Mouse (Mus musculus): Measurements from ENCODE around the gene Vps37b.
"Not testable (repeated sequence)": the region's sequence is repeated elsewhere in the genome, so short reads cannot be mapped to it uniquely, and the experiment has no call there.

Gene Vps37b

DNA sequence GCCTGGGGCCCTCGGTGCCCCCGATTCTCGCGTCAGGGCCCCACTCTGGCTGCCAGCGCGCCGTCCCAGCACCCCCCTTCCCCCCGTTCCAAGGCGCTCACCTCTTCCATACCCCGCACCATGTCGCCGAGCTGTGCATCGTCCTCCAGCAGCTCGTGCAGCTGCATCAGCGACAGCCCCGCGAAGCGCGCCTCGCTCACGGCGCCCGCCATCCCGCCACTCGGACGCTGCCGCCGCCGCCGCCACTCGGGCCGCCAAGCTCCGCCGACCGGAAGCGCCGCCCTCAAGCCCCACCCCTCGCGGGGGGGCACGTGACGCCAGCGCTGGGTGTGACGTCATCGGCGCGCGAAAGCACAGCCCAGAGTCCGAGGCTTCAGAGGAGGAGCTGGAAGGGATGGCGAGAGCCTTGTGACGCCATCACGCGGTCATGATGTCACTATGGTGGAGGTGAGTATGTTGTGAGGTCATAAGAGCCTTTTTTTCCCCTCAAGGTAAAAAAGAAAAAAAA is at the start of gene Vps37b:
Vps37b (minus strand) TSS at position 270 of the 508 bp plus-strand sequence.
- peak; percentile 87 for DNase-seq

DNA sequence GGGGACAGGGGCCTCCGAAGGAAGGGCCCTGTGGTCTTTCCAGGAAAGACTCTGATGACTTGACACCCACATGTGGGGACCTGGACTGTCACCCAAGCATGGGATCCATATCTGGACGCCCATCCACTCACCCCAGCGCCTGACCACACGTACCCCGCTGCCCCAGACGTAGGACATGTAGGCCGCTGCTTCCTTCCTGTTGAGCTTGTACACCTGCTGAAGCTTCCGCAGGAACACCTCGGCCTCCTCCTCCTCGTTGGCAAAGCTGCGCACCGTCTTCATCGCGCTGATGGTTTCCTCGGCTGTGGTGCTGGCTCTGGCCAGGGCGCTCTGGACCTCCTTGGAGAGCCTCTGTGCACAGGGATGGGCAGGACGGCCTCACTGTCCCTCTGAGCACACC is 47.8 kb upstream of the Vps37b start:
- DNase-seq = no peak

DNA sequence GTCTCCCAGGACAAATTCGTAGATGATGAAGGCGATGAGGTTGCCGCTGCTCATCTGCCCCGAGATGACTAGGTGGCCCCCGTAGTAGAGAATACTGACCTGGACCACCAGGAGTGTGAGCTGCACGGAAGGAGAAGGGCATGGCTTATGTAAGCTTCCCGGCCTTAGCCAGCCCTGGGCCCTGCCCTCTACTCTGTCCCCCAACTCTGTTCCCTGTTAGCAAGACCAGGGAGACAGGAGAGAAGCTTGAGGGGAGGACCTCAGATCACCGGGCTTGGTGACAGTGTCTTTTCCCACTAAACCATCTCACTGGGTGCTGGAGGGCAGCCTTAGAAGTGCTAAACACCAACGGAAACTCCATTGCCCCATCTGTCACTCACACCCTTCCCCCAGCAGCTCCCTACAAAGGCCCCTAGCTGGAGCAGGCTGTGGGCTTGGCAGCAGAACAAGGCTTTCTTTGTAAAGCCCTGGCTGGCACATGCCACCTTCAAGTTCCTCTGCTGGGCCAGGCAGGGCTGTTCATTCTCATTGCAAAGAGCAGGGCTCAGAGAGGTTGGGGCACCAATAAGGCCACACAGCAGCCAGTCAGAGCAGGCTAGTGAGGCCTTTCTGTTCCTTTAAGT is 46.8 kb upstream of the Vps37b start:
- DNase-seq = no peak

DNA sequence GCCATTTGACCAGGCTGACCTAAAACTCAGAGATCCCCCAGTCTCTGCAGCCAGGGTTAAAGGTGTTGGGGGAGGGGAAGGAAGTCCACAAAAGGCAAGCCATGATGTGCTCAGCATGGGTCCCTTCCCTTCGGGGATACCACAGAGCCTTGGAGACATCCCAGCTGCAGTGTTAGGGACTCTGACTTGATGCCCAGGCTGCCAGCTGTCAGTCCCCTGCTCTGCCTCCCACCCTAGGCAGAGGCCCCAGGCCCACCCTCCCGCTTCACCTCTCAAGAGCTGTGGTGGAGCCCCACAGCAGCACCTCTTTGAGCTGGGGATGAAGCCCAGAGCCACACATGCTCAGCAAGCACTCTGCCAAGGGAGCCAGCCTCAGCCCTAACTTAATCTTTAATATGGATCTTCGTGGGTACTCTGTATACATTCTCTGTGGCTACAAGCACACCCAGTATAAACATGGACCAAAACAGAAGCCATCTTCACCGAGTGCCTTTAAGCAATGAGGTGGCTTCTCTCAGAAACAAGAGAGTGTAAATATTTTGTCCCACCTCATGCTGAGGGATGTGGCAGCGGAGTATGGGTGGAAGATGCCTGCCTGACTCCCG is 45.9 kb upstream of the Vps37b start:
- no peak for DNase-seq

DNA sequence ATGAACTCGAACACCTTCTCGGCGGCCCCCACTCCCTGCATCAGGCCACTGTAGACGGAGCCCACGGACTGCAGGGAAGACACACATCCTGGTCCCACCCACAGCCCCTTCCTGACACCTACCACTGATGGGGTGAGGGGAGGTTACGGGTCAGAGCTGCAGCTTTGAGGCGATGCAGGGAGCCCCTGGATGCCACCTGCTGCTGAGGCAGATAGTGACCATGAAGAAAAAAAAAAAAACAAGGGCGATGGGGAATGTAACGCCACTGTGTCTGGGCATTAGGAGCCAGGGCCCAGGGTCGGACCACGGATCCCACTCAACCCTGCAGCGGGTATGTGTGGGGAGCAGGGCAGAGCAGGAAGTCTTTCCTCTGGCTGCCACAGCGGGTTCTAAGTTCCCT is 45.2 kb upstream of the Vps37b start:
- no peak for DNase-seq

DNA sequence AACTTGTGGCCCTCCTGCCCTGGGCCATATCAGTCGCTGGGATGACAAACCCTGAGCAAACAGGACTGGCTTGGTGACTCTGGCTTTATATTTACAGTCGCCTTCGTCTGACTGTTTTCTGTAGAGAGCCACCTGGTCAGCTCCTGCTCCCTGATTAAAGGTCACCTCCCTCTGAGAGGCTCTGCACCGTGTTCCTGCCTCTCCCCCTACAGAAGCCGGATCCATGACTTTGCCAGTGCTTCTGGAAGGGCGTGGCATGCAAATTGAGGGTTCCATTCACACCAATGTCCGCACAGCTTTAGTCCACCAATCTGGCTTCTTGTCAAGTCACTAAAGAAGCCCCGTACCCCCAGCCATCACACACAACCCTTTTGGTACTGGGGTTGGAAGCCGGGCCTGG is 44.5 kb upstream of the Vps37b start:
- DNase-seq = no peak

DNA sequence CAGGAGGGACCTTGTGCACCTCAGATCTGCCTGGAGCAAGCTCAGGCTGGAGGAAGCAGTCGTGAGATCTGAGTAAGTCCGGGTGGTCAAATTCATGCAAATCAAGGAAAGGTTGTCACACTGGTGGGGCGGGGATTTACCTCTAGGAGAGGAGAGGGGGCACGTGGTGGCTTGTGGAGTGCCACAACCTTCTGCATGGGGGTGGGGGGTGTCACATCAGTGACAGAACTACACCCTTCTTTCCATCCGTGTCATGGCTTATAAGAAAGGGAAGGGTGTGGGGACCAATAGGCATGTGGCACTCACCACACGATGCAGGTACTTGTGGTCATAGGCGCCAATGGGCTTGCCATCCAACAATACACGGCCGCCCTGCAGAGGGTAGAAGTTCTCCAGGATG is 43.6 kb upstream of the Vps37b start:
- no peak for DNase-seq

DNA sequence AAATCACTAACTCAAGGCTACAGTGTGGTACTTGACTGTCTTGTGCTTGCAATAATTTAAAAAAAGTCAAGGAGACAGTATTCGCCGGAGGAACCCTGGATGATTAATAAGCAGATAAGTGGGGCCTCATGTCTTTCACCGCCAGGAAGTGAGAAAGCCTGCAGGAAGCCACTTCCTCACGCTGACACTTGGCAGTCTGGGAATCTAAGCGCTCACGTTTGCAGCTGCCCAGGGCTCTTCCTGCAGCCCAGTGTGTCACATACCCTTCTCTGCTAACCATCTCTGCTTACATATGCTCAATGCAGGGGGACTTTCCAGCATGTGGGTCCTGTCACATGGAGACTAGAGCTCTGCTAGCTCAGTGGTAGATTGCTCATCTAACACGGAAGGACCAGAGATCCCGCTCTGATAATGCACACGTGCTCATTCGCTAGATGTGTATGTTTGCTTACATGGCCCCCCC is 42.8 kb upstream of the Vps37b start:
- no peak for DNase-seq

DNA sequence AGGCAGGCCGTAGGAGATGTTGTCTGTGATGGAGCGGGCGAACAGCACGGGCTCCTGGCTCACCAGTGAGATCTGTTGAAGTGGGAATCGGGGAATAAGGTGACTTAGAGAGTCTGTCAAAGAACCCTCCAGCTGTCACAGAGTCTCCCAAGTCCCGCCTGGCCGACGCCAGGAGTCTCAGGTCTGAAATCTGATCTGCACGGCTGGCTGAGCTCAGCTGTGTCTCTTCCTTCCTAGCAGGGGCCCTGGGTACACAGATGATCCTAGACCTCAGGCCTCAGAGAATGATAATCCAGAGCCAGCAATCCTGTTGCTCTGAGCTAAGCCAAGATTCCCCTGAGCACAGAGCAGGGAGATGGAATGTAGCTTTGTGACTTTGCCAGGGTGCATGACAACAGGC is 41.6 kb upstream of the Vps37b start:
- DNase-seq = no peak

DNA sequence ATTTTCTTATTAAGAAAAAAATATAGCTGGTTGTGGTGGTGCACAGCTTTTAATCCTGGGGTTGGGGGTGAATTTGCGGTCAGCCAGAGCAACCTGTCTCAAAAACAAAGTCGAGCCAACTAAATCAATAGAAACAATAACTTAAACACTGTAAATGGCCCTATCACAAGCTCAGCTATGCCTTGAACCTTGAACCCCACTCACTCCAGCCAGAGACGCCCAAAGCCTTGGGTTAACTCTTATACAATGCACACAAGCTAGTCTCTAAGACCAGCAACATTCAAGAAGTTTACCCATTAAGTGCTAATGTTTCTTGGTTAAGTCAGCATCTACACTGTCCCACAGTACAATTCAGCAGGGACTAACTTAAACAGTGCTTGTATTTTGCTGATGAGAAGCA is 37.6 kb upstream of the Vps37b start:
- no peak for DNase-seq

DNA sequence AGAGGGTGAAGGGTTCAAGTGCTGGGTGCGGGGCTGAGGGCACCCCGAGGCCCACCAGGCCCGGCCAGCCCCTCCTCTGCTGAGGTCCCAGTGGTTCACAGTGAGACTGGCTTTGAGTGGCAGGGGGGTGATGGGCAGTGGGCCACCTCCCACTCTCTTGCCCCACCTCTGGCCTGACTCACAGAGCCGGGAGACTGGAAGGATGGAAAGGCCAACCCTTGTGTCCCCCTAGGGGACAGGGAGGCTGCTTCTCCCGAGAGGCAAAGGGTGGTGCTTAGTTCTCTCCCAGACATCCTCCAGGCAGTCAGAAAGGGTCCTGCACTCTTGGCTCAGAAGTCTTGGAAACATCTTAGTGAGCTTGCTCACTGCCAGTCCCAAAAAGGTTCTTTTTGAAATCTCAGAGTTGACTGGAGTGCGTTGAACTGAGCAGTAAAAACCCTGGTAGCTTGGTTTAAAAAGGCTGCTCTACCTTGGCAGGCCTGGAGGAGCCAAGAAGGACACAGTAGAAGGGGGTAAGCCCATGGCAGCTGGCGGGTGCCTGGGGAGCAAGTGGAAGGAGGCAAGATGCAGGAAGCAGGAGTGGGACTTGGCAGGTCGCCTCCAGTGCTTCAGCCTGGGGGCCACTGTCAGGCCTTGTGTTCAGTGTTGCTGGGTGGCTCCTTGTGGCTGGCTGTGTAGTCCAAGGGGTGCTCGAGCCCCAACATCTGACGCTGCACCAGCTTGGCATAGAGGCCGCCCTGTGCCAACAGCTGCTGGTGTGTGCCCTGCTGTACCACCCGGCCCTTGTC is 30.2 kb upstream of the Vps37b start:
- no peak for DNase-seq

DNA sequence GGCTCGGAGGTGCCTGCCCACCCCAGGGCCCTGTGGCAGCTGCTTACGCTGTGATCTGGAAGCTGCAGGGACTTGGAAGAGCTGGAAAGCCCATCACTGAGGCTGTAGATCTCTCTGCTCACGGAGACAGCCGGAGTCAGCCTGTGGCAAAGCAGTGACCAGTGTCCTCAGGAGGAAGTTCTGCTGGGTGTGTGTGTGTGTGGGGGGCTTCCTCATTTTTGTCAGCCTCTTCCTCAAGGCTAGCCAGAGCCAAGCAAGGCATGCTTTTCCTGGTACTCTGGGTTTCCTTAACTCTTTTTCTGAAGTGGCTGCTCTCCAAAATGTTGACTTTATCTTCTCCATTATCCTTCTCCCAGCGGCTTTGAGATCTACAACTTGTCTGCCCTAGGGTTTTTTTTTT is 27.6 kb upstream of the Vps37b start:
- DNase-seq = no peak

DNA sequence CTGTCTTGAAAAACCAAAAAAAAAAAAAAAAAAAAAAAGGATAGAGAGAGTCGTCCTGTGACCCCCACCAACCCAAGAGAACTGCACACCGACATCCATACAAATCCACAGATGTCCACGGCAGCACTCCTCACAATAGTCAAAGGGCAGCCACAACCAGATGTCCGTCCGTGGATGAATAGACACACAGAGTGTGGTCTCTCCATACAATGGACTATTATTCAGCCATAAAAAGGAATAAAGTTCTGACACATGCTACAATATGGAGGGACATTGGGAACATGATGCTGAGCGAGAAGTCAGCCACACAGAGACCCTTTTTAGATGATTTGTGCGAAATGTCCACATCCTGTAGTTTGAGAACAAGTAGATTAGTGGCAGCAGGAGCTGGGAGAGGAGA is 26.7 kb upstream of the Vps37b start:
- DNase-seq = no peak

DNA sequence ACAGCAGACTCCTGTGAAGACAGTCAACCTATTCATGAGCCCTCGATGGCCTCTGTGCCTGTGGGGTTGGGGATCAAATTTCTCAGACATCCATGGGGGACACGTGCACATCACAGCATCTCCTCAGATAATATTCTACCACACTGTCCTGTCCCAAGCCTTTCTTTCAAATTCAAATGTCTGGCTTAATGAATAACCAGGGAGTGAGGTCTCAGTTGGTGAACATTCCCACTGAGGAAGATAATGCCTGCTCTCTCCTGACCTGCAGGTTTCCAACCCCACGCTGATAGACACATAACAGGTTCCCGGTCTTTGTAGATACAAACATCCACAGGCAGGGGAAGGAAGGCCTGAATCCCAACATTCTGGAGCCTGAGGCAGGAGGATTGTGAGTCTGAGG is 24.9 kb upstream of the Vps37b start:
- DNase-seq = no peak

DNA sequence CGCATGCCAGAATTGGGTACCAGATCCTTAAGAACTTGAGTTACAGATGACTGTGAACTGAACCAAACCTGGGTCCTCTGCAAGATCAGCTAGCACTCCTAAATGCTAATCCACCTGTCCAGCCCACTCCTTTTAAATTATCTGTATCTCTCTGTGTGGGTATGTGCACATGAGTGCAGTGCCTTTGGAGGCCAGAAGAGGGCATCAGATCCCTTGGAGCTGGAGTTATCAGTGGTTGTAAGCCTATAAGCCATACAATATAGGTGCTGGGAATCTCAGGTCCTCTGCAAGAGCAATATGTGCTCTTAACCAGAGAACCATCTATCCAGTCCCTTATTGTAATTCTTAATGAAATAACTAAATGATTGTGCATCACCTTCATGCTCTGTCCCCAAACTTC is 24.1 kb upstream of the Vps37b start:
- no peak for DNase-seq

DNA sequence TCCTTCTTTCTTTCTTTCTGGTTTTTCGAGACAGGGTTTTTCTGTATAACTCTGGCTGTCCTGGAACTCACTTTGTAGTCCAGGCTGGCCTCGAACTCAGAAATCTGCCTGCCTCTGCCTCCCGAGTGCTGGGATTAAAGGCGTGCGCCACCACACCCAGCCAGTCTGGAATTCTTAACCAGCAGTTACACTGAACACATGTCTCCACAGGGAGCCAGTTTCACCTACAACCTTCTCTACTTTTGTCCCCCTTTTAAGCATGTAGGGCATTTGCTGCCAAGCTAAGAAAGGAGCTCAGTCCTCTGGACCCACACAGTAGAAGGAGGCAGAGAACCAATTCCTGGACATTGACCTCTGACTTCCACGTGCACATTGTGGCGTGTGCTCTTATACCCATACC is 20.6 kb upstream of the Vps37b start:
- DNase-seq = not testable (repeated sequence)

DNA sequence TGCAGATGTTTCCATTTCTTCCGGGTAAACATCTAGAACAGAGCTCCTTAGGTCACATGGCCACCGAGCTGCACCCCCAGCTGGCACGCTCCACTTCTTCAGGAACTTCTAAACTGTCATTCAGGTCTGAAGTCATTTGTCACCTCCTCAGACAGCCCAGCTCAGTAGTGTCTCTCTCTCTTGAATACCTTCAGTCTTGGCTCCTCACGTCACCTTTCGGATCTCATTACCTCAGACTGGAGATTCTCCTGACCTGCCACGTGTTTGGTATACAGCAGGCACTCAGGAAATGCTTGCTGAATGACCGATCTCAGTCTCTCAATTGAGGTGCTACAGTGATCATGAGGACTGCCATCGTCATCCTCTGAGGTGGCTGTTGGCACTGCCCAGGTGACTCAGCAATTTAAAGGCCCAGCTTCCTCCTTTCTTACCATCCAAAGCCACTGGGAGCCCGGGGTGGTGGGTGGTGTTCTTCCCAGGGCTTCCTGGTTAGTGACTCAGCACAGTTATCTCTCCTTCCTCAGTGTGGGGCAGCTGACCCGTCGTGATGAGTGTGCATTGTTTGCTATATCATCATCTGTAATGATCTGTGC is 19.9 kb upstream of the Vps37b start:
- DNase-seq = no peak

DNA sequence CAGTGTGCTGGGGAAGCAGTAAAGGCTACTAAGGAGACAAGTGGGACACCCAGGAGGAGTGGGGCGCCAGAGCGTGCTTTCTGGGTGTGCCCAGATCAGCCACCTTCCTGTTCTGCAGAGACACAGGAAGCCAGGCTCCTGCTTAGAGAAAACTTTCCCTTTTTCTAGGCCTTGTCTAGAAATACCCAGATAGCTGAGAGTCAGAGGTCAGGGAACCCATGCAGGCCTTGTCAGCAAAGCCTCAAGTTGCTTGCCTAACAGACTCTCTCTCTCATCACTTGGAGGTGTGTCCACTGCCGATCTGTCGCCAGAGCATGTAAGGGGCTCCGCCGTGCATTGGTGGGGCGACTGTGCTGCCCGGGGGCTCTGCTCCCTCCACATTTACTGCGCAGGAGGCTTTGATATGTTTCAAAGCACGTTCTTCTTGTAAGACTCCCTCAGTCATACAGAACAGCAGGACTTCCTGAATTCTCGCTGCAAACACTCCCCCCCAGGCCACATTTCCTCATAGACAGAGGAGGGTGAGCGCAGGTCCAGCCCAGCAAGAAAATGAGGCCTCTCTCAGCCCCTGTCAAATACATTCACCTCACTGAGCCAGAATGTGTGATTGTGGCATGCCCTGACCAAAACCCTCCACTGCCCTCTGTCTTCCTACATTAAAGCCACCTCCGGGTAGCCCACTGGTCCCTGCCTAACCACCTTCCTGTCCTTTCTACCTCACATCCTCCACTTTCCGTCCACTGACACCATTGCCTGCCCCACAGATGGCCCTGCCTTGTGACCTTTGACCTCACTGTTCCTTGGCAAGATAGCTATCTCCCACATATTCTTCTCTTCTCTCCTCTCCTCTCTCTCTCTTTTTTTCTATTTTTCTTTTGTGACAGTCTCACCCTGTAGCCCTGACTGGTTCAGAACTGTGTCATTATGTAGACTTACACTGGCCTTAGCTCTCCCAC is 18.3 kb upstream of the Vps37b start:
- DNase-seq = no peak

DNA sequence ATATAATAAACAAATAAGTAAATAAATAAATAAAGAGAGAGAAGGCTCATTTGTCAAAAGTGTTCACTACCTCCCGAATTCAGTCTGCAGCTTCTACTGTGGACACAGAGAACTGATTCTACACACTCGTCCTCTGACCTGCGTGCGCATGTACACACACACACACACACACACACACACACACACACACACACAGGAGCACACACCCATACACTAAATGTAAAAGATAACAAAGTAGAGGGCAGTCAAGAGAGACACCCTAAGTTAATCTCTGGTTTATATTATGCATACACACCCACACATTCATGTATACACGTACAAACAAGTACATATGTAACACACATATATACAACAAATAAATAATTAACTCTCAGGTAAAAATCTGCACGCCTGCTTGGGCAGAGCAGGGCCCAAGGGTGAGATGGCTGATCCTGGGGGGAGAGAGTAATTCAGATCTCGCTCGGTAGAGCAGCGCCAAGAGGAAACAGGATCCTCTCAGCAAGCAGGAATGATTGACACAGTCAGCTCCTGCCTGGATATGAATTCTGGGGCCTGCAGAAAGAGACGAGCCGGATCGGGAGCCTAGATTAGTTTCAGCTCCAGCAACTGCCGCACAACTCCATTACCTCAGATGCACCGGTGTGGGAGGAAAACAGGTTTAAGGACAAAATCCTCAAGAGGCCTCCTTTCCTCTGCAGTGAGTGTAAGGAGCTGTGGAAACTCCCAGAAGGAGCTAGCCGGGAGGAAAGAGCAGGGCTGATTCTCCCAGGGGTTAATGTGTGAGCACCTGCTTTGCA is 17.4 kb upstream of the Vps37b start:
- DNase-seq = no peak

DNA sequence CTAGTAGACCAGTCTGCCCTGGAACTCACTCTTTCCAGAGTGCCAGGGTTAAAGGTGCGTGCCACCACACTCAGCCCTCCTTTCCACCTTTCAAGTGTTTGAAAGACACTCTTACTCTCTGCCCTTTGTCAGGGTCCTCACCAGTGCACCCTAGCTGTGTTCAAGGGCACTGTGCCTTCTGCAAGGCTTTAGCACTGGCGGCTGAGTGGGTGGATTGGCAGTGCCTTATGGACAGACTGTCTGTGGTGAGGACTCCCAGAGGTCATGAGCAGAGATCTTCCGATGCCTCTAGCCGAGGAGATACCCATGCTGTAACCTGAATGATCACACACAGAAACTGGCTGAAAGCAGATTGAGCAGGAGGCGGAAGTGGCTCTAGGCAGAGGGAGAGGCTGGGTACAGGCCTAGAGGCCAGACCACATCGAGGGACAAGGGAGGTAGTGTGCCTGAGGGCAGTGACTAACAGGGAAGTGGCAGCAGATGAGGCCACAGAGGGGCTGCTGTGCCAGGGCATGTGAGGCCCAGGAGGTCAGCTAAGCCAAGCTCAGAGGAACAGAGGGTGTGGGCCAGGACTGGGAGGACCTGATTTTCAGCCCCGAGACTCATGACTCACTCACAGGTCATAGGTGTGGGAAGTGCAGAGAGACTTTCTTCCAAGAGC is 14.8 kb upstream of the Vps37b start:
- no peak for DNase-seq

DNA sequence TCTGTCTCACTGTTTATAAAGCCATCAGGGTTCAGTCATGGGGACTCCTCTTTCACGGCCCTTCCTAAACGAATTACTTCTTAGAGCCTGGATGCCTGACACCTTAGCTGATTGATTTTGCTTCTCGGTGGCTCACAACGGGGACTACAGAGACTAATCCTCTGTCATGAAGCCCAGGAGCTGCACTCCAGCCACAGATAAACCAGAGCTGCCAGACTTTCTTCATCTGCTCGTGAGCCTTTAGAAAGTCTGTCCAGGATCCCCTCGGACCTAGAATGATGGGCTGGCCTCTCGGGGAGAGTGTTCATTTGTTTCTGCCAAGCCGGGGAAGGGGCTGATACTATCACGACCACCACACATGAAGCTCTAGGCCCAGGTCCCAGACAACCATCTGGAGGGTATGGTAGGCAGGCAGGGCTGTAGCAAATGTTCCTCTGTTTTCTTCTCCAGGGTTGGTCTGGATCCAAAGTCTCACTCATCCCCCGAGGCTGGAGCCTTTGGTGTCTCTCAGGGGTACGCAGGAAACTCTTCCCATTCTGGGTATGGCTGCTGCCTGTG is 13.5 kb upstream of the Vps37b start:
- no peak for DNase-seq

Data from kidney, adult 9 months (tissue).